Mouse (Mus musculus): ENCODE data around the gene Spata25. TPM values are rescaled to one million over a fixed set of nuclear protein-coding genes. Genes with fewer than 3 reads are reported as not detected.

Spata25 gene
- polyA plus RNA-seq, 1 experiment from 2014 or later, result not detected

DNA sequence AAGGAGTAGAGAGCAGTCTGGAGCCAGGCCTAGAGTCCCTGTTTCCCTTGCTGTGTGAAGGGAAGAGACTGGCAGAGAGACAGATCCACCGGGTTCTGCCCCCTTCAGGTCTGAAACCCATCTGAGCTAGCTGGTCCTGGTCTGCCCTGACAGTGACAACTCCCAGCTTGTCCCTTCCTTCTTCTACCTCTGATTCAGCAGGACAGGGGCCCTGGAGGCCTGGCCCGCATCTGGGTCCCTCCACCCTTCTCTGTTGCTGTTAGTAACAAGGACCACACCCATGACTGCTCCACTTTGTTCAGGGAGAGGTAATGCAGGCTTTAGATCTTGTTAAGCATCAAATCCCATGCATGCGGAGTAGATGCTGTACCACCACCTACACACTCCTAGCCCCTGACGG, 39.9 kb downstream of the Spata25 start:
- H3K9me3 ChIP-seq (replicated peaks), result no peaks in the 10 kb centered on the region

GRCm38 (mm10) chr2:164787779-164788178, 40.6 kb downstream of the Spata25 start:
- Histone ChIP-seq H3K9ac (no peak overlapping the region), H3K9me3 (replicated peaks) (no peaks in the 10 kb centered on the region), H3K27ac (replicated peaks) (no peak overlapping the region), H3K4me2 (replicated peaks) (peak overlapping the region; percentile 79; the same call in 1 of the 2 replicates), H3K36me3 (peaks cover 29% of the 10 kb centered on the region), H3K4me1 (peaks cover 33% of the 10 kb centered on the region), H3K4me3 (replicated peaks) (no peak overlapping the region), H3K27me3 (no peaks in the 10 kb centered on the region)
- ATAC-seq (ENCODE audit: insufficient number of reproducible peaks, low FRiP score, low TSS enrichment, low read depth), result no peak
- WGBS, result 62% methylated on average over 10 of the region's 10 CpGs

More for the DNA sequence above, 39.9 kb downstream of the Spata25 start:
- Histone ChIP-seq H3K4me2 (replicated peaks) (no peak overlapping the region), H3K27ac (replicated peaks) (no peak overlapping the region), H3K27me3 (no peaks in the 10 kb centered on the region), H3K4me1 (peaks cover 33% of the 10 kb centered on the region), H3K4me3 (replicated peaks) (no peak overlapping the region), H3K9ac (no peak overlapping the region), H3K36me3 (peaks cover 34% of the 10 kb centered on the region)
- no peak for ATAC-seq (ENCODE audit: insufficient number of reproducible peaks, low FRiP score, low TSS enrichment, low read depth)
- 58% methylated on average over 4 of the region's 4 CpGs for WGBS

- peak overlapping the region; percentile 79 for H3K4me2 ChIP-seq (replicated peaks)
Observed at GRCm38 (mm10) chr2:164787032-164787431, 41.3 kb downstream of the Spata25 start.

DNA sequence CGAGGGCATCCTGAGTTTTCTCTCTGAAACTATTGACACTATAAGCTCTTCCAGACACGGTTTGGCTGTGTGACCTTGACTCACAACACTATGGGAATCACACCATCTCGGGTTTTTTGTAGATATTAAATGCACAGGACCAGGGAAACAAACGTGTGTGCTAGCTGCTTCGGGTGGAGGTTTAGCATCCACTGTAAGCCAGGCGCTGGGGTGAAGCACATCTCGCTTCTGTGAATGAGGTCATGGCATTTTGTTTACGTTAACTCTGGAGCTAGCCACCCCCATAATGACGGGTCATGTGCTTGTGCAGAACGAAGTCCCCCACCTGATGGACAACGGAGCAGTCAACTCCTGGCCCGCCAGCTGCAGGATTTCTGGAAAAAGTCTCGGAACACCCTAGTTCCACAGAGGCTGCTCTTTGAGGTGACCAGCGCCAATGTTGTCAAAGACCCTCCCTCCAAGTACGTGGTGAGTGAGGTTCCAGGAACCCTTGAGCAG, 41.9 kb downstream of the Spata25 start:
- peaks cover 33% of the 10 kb centered on the region for H3K4me1 ChIP-seq
- H3K36me3 ChIP-seq, result peaks cover 15% of the 10 kb centered on the region
- H3K27me3 ChIP-seq, result no peaks in the 10 kb centered on the region
- no peaks in the 10 kb centered on the region for H3K9me3 ChIP-seq (replicated peaks)
- H3K27ac ChIP-seq (replicated peaks), result peak overlapping the region; percentile 92
- peak overlapping the region; percentile 85 for H3K9ac ChIP-seq
- no peak for ATAC-seq (ENCODE audit: insufficient number of reproducible peaks, low FRiP score, low TSS enrichment, low read depth)
- H3K4me3 ChIP-seq (replicated peaks), result peak overlapping the region; percentile 70
- peak overlapping the region; percentile 79 for H3K4me2 ChIP-seq (replicated peaks)
- WGBS, result 9% methylated on average over 15 of the region's 15 CpGs

More at GRCm38 (mm10) chr2:164787032-164787431, 41.3 kb downstream of the Spata25 start:
- peaks cover 33% of the 10 kb centered on the region for H3K4me1 ChIP-seq
- H3K9me3 ChIP-seq (replicated peaks), result no peaks in the 10 kb centered on the region
- H3K27ac ChIP-seq (replicated peaks), result no peak overlapping the region
- peaks cover 21% of the 10 kb centered on the region for H3K36me3 ChIP-seq
- H3K27me3 ChIP-seq, result no peaks in the 10 kb centered on the region
- H3K9ac ChIP-seq, result 0 out of 2 replicates have a peak overlapping the region, but pooled peaks have one; percentile 85
- ATAC-seq (ENCODE audit: insufficient number of reproducible peaks, low FRiP score, low TSS enrichment, low read depth), result no peak
- WGBS, result 79% methylated on average over 3 of the region's 3 CpGs
- H3K4me3 ChIP-seq (replicated peaks), result peak overlapping the region; percentile 70

DNA sequence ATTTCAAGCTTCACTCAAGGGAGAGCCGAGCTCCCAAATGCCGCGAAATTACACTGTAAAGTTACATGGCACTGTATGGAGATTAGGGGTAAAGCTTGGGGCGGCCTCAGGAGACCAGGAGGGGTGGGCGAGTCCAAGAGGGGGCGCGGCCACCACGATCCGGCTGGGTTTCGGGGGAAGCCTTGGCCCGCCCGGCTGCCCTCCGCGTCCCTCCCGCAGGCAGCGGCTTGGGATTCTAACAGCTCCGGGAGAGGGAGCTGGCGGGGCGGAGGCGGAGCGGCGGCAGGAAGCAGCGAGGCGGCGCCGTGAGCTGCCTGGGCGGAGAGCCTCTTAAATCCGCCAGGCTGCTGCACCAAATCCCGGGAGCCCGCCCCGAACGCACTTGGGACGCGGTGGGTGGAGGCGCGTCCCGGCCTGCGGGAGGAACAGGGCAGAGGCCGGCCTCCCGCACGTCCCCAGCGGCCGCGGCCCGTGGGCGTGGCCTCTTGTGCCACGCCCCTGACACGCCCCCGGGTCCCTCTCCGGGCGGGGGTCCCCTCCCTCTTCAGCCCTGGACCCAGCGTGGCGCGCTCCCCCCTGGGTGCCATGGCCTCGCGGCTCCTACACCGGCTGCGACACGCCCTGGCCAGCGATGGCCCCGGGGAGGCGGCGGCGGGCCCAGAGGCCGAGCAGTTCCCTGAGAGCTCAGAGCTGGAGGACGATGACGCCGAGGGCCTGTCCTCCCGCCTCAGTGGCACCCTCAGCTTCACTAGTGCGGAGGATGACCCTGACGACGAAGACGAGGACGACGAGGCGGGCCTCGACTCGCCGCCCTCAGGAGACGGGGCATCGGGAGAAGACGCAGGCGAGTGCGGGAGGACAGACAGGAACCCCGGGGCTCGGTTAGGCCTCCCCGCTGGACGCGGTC, 42.6 kb downstream of the Spata25 start, which contains the start of gene Snx21:
Snx21 (plus strand) TSS at position 343 of the 907 bp plus-strand sequence.
- H3K27me3 ChIP-seq, result no peaks in the 10 kb centered on the region
- peak within 1 kb of the TSS; percentile 85 for H3K9ac ChIP-seq
- H3K27ac ChIP-seq (replicated peaks), result peak within 1 kb of the TSS; percentile 92
- H3K4me1 ChIP-seq, result peaks cover 33% of the 10 kb centered on the region
- peak; percentile 92 for ATAC-seq (ENCODE audit: insufficient number of reproducible peaks, low FRiP score, low TSS enrichment, low read depth)
- WGBS, result under 1% methylated on average over 86 of the region's 89 CpGs
- peak within 1 kb of the TSS; percentile 79 for H3K4me2 ChIP-seq (replicated peaks)
- peaks cover 8% of the 10 kb centered on the region for H3K36me3 ChIP-seq
- H3K4me3 ChIP-seq (replicated peaks), result peak within 1 kb of the TSS; percentile 70
- no peaks in the 10 kb centered on the region for H3K9me3 ChIP-seq (replicated peaks)

GRCm38 (mm10) chr2:164784869-164785420, 43.4 kb downstream of the Spata25 start:
- Histone ChIP-seq H3K4me2 (replicated peaks) (peak overlapping the region; percentile 79), H3K9ac (peak overlapping the region; percentile 85), H3K4me3 (replicated peaks) (peak overlapping the region; percentile 70), H3K4me1 (peaks cover 33% of the 10 kb centered on the region), H3K27me3 (no peaks in the 10 kb centered on the region), H3K27ac (replicated peaks) (peak overlapping the region; percentile 92), H3K9me3 (replicated peaks) (no peaks in the 10 kb centered on the region), H3K36me3 (peaks cover 5% of the 10 kb centered on the region; the same call in 1 of the 2 replicates)
- 7% methylated on average over 7 of the region's 7 CpGs for WGBS
- ATAC-seq (ENCODE audit: insufficient number of reproducible peaks, low FRiP score, low TSS enrichment, low read depth), result no peak

DNA sequence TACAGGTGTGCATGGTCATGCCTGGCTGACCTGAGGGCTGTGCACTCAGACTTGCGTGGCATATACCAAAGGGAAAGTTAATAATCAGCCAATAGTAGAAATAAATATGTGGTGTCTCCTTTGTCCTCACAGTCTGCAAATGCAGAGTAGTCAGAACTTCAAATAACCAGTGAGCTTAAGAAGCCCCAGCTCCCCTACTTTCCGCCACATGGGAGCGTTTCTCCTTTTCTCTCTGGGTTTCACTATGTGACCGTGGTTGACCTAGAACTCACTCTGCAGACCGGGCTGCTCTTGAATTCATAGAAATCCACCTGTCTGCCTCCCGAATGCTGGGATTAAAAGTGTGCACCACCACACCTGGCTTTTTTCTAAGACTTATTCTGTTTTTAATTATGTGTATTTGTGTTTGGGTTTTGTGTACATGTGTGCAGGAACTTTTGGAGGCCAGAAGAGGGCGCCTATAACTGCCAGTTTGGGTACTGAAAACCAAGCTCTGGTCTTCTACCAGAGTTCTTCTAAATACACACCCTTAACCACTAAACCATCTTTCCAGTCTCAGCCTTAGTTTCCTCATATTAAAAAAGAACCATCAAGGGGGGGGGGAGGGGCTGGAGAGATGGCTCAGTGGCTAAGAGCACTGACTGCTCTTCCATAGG, 44.3 kb downstream of the Spata25 start:
- ATAC-seq (ENCODE audit: insufficient number of reproducible peaks, low FRiP score, low TSS enrichment, low read depth), result no peak
- 71% methylated on average over 7 of the region's 7 CpGs for WGBS
- Histone ChIP-seq H3K4me3 (replicated peaks) (no peak overlapping the region), H3K4me2 (replicated peaks) (no peak overlapping the region), H3K27ac (replicated peaks) (no peak overlapping the region), H3K36me3 (no peaks in the 10 kb centered on the region), H3K9me3 (replicated peaks) (no peaks in the 10 kb centered on the region), H3K27me3 (no peaks in the 10 kb centered on the region), H3K9ac (no peak overlapping the region), H3K4me1 (peaks cover 33% of the 10 kb centered on the region)

GRCm38 (mm10) chr2:164781876-164782275, 46.5 kb downstream of the Spata25 start:
- no peak for ATAC-seq (ENCODE audit: insufficient number of reproducible peaks, low FRiP score, low TSS enrichment, low read depth)
- Histone ChIP-seq H3K27ac (replicated peaks) (0 out of 2 replicates have a peak overlapping the region, but pooled peaks have one; percentile 17), H3K9ac (no peak overlapping the region), H3K27me3 (no peaks in the 10 kb centered on the region; the same call in 1 of the 2 replicates), H3K36me3 (no peaks in the 10 kb centered on the region), H3K4me2 (replicated peaks) (no peak overlapping the region), H3K9me3 (replicated peaks) (no peaks in the 10 kb centered on the region), H3K4me1 (peaks cover 13% of the 10 kb centered on the region), H3K4me3 (replicated peaks) (no peak overlapping the region)
- WGBS, result 78% methylated on average over 4 of the region's 4 CpGs

DNA sequence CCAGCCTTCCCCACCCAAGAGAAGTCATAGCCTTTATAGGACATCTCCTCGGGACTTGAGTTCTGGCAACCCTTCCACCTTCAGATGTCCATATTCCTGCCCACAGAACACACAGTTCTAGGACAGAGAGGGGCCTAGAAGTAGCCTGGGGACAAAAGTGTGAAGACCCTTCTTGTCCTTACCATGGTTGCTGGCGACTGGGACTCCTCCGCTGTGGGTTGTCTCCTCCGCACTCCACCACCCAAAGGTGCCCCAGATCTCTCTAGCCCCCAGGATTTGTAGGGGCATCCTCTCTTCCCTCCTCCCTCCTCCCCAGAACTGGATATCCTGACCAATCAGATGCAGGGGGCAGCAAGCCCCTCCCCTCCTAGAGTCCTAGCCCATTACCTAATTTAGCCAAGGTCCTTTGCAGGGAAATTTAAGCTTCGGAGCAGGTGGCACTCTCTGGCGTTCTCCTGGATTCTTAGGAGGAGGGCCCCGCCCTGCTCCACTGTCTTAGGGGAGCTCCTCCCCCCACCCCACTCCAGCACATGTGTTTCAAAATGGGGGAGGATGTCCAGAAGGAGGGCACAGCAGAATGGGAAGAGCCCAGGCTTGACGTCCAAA, 48.8 kb downstream of the Spata25 start, which contains the start of gene Tnnc2:
Tnnc2 (minus strand) TSS at position 487 of the 606 bp plus-strand sequence.
- 62% methylated on average over 8 of the region's 8 CpGs for WGBS
- Histone ChIP-seq H3K9me3 (replicated peaks) (no peaks in the 10 kb centered on the region), H3K4me3 (replicated peaks) (no peak within 1 kb of the TSS), H3K4me2 (replicated peaks) (no peak within 1 kb of the TSS), H3K36me3 (no peaks in the 10 kb centered on the region), H3K27me3 (no peaks in the 10 kb centered on the region; the same call in 1 of the 2 replicates), H3K9ac (no peak within 1 kb of the TSS), H3K4me1 (peaks cover 3% of the 10 kb centered on the region), H3K27ac (replicated peaks) (no peak within 1 kb of the TSS)
- ATAC-seq (ENCODE audit: insufficient number of reproducible peaks, low FRiP score, low TSS enrichment, low read depth), result no peak

GRCm38 (mm10) chr2:164778809-164779208, 49.5 kb downstream of the Spata25 start:
- Histone ChIP-seq H3K27me3 (no peaks in the 10 kb centered on the region; the same call in 1 of the 2 replicates), H3K4me2 (replicated peaks) (no peak overlapping the region), H3K9me3 (replicated peaks) (no peaks in the 10 kb centered on the region), H3K36me3 (no peaks in the 10 kb centered on the region), H3K4me3 (replicated peaks) (no peak overlapping the region), H3K9ac (no peak overlapping the region), H3K4me1 (no peaks in the 10 kb centered on the region), H3K27ac (replicated peaks) (no peak overlapping the region)
- 74% methylated on average over 7 of the region's 7 CpGs for WGBS
- ATAC-seq (ENCODE audit: insufficient number of reproducible peaks, low FRiP score, low TSS enrichment, low read depth), result no peak

Data from embryonic facial prominence, embryonic 15.5 days (tissue).